Mouse (Mus musculus) liver, postnatal 0 days (tissue): Measurements from ENCODE around the gene Nedd9.

Experiments used
- CTCF ChIP-seq: sonication (generic); IDR thresholded peaks from 2 replicates; pipeline ENCODE4 v1.5.1; 2016; ENCODE audit warnings: antibody characterized with exemption, low read depth
- EP300 ChIP-seq: IDR thresholded peaks from 2 replicates; pipeline ENCODE4 v1.6.1; 2016; ENCODE audit warnings: antibody characterized with exemption, low read depth, mild to moderate bottlenecking

- TF ChIP-seq CTCF (no peak), EP300 (no peak)
Observed at GRCm38 (mm10) chr13:41491981-41492702, 5.0 kb upstream of the Nedd9 start.
